Mouse (Mus musculus): ENCODE results near the gene Plcd4. TPM values are rescaled to one million over a fixed set of nuclear protein-coding genes. Genes with fewer than 3 reads are reported as not detected.

Gene Plcd4
- polyA plus RNA-seq, 1 experiment from 2014 or later: 9.3 TPM

GRCm38 (mm10) chr1:74524746-74525145 lies 17.9 kb upstream of the Plcd4 start:
- Histone ChIP-seq H3K4me1 (ENCODE audit: control insufficient read depth, insufficient read depth, low read depth, low read length) (no peaks in the 10 kb centered on the region), H3K27ac (ENCODE audit: low read depth, low read length) (no peak overlapping the region), H3K36me3 (ENCODE audit: control insufficient read depth, insufficient read depth, low read length) (peaks cover 53% of the 10 kb centered on the region), H3K9me3 (ENCODE audit: control insufficient read depth, low read length) (no peaks in the 10 kb centered on the region), H3K4me2 (ENCODE audit: low read length) (no peak overlapping the region), H3K27me3 (replicated peaks; ENCODE audit: control insufficient read depth, insufficient read depth, low read length) (no peaks in the 10 kb centered on the region), H3K4me3 (ENCODE audit: low read length) (no peak overlapping the region), H3K9ac (ENCODE audit: low read depth, low read length) (no peak overlapping the region)
- 95% methylated on average over 4 of the region's 4 CpGs for WGBS
- ATAC-seq: no peak

GRCm38 (mm10) chr1:74528589-74528988 lies 14.1 kb upstream of the Plcd4 start:
- peaks cover 49% of the 10 kb centered on the region for H3K36me3 ChIP-seq (ENCODE audit: control insufficient read depth, insufficient read depth, low read length)
- ATAC-seq: no peak
- H3K9me3 ChIP-seq (ENCODE audit: control insufficient read depth, low read length): no peaks in the 10 kb centered on the region
- no peak overlapping the region for H3K4me2 ChIP-seq (ENCODE audit: low read length)
- H3K4me1 ChIP-seq (ENCODE audit: control insufficient read depth, insufficient read depth, low read depth, low read length): no peaks in the 10 kb centered on the region
- 96% methylated on average over 7 of the region's 7 CpGs for WGBS
- H3K27me3 ChIP-seq (replicated peaks; ENCODE audit: control insufficient read depth, insufficient read depth, low read length): no peaks in the 10 kb centered on the region
- H3K27ac ChIP-seq (ENCODE audit: low read depth, low read length): no peak overlapping the region
- H3K4me3 ChIP-seq (ENCODE audit: low read length): no peak overlapping the region
- no peak overlapping the region for H3K9ac ChIP-seq (ENCODE audit: low read depth, low read length)

GRCm38 (mm10) chr1:74538650-74539049 lies 4.0 kb upstream of the Plcd4 start:
- Histone ChIP-seq H3K4me3 (ENCODE audit: low read length) (no peak overlapping the region), H3K9ac (ENCODE audit: low read depth, low read length) (no peak overlapping the region), H3K9me3 (ENCODE audit: control insufficient read depth, low read length) (no peaks in the 10 kb centered on the region), H3K27me3 (replicated peaks; ENCODE audit: control insufficient read depth, insufficient read depth, low read length) (no peaks in the 10 kb centered on the region), H3K36me3 (ENCODE audit: control insufficient read depth, insufficient read depth, low read length) (no peaks in the 10 kb centered on the region), H3K4me2 (ENCODE audit: low read length) (no peak overlapping the region), H3K4me1 (ENCODE audit: control insufficient read depth, insufficient read depth, low read depth, low read length) (peaks cover 10% of the 10 kb centered on the region), H3K27ac (ENCODE audit: low read depth, low read length) (0 out of 2 replicates have a peak overlapping the region, but pooled peaks have one; percentile 23)
- ATAC-seq: peak; percentile 60

- no peak for ATAC-seq
- Histone ChIP-seq H3K27me3 (replicated peaks; ENCODE audit: control insufficient read depth, insufficient read depth, low read length) (no peaks in the 10 kb centered on the region), H3K27ac (ENCODE audit: low read depth, low read length) (no peak within 1 kb of the TSS; the same call in 1 of the 2 replicates), H3K9ac (ENCODE audit: low read depth, low read length) (no peak within 1 kb of the TSS; the same call in 1 of the 2 replicates), H3K4me2 (ENCODE audit: low read length) (peak within 1 kb of the TSS; percentile 53), H3K9me3 (ENCODE audit: control insufficient read depth, low read length) (no peaks in the 10 kb centered on the region), H3K36me3 (ENCODE audit: control insufficient read depth, insufficient read depth, low read length) (no peaks in the 10 kb centered on the region), H3K4me1 (ENCODE audit: control insufficient read depth, insufficient read depth, low read depth, low read length) (peaks cover 10% of the 10 kb centered on the region), H3K4me3 (ENCODE audit: low read length) (peak within 1 kb of the TSS; percentile 27)
- WGBS: 32% methylated on average over 4 of the region's 4 CpGs
Observed at GRCm38 (mm10) chr1:74544184-74544583, 1.5 kb downstream of the Plcd4 start, which contains the start of gene Usp37. Gene Usp37 (minus strand): TSS chr1:74544284.

- no peak overlapping the region for H3K9ac ChIP-seq (ENCODE audit: low read depth, low read length)
- peaks cover 8% of the 10 kb centered on the region for H3K36me3 ChIP-seq (ENCODE audit: control insufficient read depth, insufficient read depth, low read length)
- H3K27ac ChIP-seq (ENCODE audit: low read depth, low read length): no peak overlapping the region
- ATAC-seq: no peak
- H3K4me2 ChIP-seq (ENCODE audit: low read length): no peak overlapping the region
- H3K4me1 ChIP-seq (ENCODE audit: control insufficient read depth, insufficient read depth, low read depth, low read length): no peaks in the 10 kb centered on the region
- no peak overlapping the region for H3K4me3 ChIP-seq (ENCODE audit: low read length)
- H3K27me3 ChIP-seq (replicated peaks; ENCODE audit: control insufficient read depth, insufficient read depth, low read length): no peaks in the 10 kb centered on the region
- no peaks in the 10 kb centered on the region for H3K9me3 ChIP-seq (ENCODE audit: control insufficient read depth, low read length)
- WGBS: 87% methylated on average over 5 of the region's 5 CpGs
Observed at GRCm38 (mm10) chr1:74559061-74559460, 16.4 kb downstream of the Plcd4 start.

GRCm38 (mm10) chr1:74565834-74566233 lies 23.1 kb downstream of the Plcd4 start:
- Histone ChIP-seq H3K4me3 (ENCODE audit: low read length) (no peak overlapping the region), H3K4me2 (ENCODE audit: low read length) (no peak overlapping the region), H3K27me3 (replicated peaks; ENCODE audit: control insufficient read depth, insufficient read depth, low read length) (no peaks in the 10 kb centered on the region), H3K9me3 (ENCODE audit: control insufficient read depth, low read length) (no peaks in the 10 kb centered on the region), H3K4me1 (ENCODE audit: control insufficient read depth, insufficient read depth, low read depth, low read length) (no peaks in the 10 kb centered on the region), H3K27ac (ENCODE audit: low read depth, low read length) (no peak overlapping the region), H3K36me3 (ENCODE audit: control insufficient read depth, insufficient read depth, low read length) (peaks cover 52% of the 10 kb centered on the region), H3K9ac (ENCODE audit: low read depth, low read length) (no peak overlapping the region)
- ATAC-seq: no peak
- WGBS: 60% methylated on average over 6 of the region's 6 CpGs

- Histone ChIP-seq H3K27me3 (replicated peaks; ENCODE audit: control insufficient read depth, insufficient read depth, low read length) (no peaks in the 10 kb centered on the region), H3K9ac (ENCODE audit: low read depth, low read length) (no peak overlapping the region), H3K4me1 (ENCODE audit: control insufficient read depth, insufficient read depth, low read depth, low read length) (no peaks in the 10 kb centered on the region), H3K4me2 (ENCODE audit: low read length) (no peak overlapping the region), H3K36me3 (ENCODE audit: control insufficient read depth, insufficient read depth, low read length) (peaks cover 64% of the 10 kb centered on the region), H3K9me3 (ENCODE audit: control insufficient read depth, low read length) (no peaks in the 10 kb centered on the region), H3K27ac (ENCODE audit: low read depth, low read length) (no peak overlapping the region), H3K4me3 (ENCODE audit: low read length) (no peak overlapping the region)
- no peak for ATAC-seq
- 94% methylated on average over 29 of the region's 29 CpGs for WGBS
Observed at GRCm38 (mm10) chr1:74569739-74570719, 27.3 kb downstream of the Plcd4 start.

GRCm38 (mm10) chr1:74582621-74583020 lies 39.9 kb downstream of the Plcd4 start:
- Histone ChIP-seq H3K36me3 (ENCODE audit: control insufficient read depth, insufficient read depth, low read length) (peaks cover 15% of the 10 kb centered on the region), H3K4me3 (ENCODE audit: low read length) (no peak overlapping the region), H3K9me3 (ENCODE audit: control insufficient read depth, low read length) (no peaks in the 10 kb centered on the region), H3K27ac (ENCODE audit: low read depth, low read length) (no peak overlapping the region), H3K4me2 (ENCODE audit: low read length) (no peak overlapping the region), H3K9ac (ENCODE audit: low read depth, low read length) (no peak overlapping the region), H3K27me3 (replicated peaks; ENCODE audit: control insufficient read depth, insufficient read depth, low read length) (no peaks in the 10 kb centered on the region), H3K4me1 (ENCODE audit: control insufficient read depth, insufficient read depth, low read depth, low read length) (peaks cover 17% of the 10 kb centered on the region)
- no peak for ATAC-seq
- 73% methylated on average over 3 of the region's 3 CpGs for WGBS

- H3K9ac ChIP-seq (ENCODE audit: low read depth, low read length): no peak overlapping the region
- ATAC-seq: no peak
- H3K4me1 ChIP-seq (ENCODE audit: control insufficient read depth, insufficient read depth, low read depth, low read length): peaks cover 25% of the 10 kb centered on the region
Observed at GRCm38 (mm10) chr1:74584616-74585398, 42.1 kb downstream of the Plcd4 start.

More at GRCm38 (mm10) chr1:74584616-74585398, 42.1 kb downstream of the Plcd4 start:
- no peaks in the 10 kb centered on the region for H3K9me3 ChIP-seq (ENCODE audit: control insufficient read depth, low read length)
- WGBS: 91% methylated on average over 3 of the region's 3 CpGs
- H3K4me3 ChIP-seq (ENCODE audit: low read length): no peak overlapping the region
- H3K36me3 ChIP-seq (ENCODE audit: control insufficient read depth, insufficient read depth, low read length): peaks cover 3% of the 10 kb centered on the region
- no peak overlapping the region for H3K27ac ChIP-seq (ENCODE audit: low read depth, low read length)
- no peaks in the 10 kb centered on the region for H3K27me3 ChIP-seq (replicated peaks; ENCODE audit: control insufficient read depth, insufficient read depth, low read length)
- H3K4me2 ChIP-seq (ENCODE audit: low read length): no peak overlapping the region
